Comparison of ENCODE assay signal across 7 mouse cellular contexts in genomic region chr17:54014204-54014603, GRCm38 (mm10). TPM values are rescaled to one million over a fixed set of nuclear protein-coding genes. Genes with fewer than 3 reads are reported as not detected.
A peak's percentile ranks its signal among the peaks of the same experiment; 100 is the strongest.
DNase-seq lines count a peak whose midpoint lies in the region.

No protein-coding gene starts in this region.

- peak; percentile 70 to 73 for DNase-seq in left cerebral cortex, postnatal 14 days (ENCODE audit: low spot score in 2 of 2)
- no peak for DNase-seq in left cerebral cortex, adult 11 months (ENCODE audit: low spot score)
- DNase-seq in R1 (ENCODE audit: low read depth, low spot score), result peak; percentile 53
- DNase-seq in embryo, embryonic 11 days, result peak; percentile 34
- peak; percentile 59 to 66 for DNase-seq in left cerebral cortex, postnatal 25 days (ENCODE audit: low spot score in 2 of 2)
- DNase-seq in right cerebral cortex, postnatal 4 days, result peak; percentile 26
- DNase-seq in gastrocnemius, postnatal 14 days, result no peak

- intact Hi-C loops in left cerebral cortex, postnatal 14 days (cut with DNase I), result loop anchor here (2.0 to 5.0 kb wide), 2 partner anchors 48 to 329 kb away; no protein-coding TSS in a partner anchor
- intact Hi-C loops in left cerebral cortex, postnatal 25 days (cut with DNase I), result loop anchor here (2.0 kb wide), 2 partner anchors 47 to 329 kb away; no protein-coding TSS in a partner anchor
- intact Hi-C loops in gastrocnemius, postnatal 14 days (cut with DNase I; ENCODE audit: low total_unique reads), result no loop called here

RNA-seq across cellular contexts. Expression of gene Sult1c1, which starts 23.7 kb away (rescaled TPM):
- total RNA-seq in left cerebral cortex, postnatal 14 days (2021), result not detected
- not detected for total RNA-seq in left cerebral cortex, postnatal 25 days (2021)
- not detected for total RNA-seq in gastrocnemius, postnatal 14 days (2021)

Comparison
In these comparisons a context has a peak if more than half of its experiments do, and no peak if none do; other contexts are left out.
1. DNase-seq: peak in left cerebral cortex, postnatal 14 days (2 of 2), R1 (single experiment), embryo, embryonic 11 days (single experiment), left cerebral cortex, postnatal 25 days (2 of 2) and right cerebral cortex, postnatal 4 days (single experiment); none in left cerebral cortex, adult 11 months (single experiment) and gastrocnemius, postnatal 14 days (single experiment).